Mouse (Mus musculus) midbrain, embryonic 10.5 days (tissue): ENCODE measurements around the gene Adnp. TPM values are rescaled to one million over a fixed set of nuclear protein-coding genes. Genes with fewer than 3 reads are reported as not detected.
A peak's percentile ranks its signal among the peaks of the same experiment; 100 is the strongest.

Experiments used
- DNase-seq: peaks from one replicate; pipeline ENCODE4 v3.0.0-alpha.2; 2017; ENCODE audit warnings: low spot score
- H3K27ac ChIP-seq: fragments of 300-500 bp; sonication (generic); replicated peaks from 2 replicates; pipeline ENCODE4 v1.5.1; 2016; ENCODE audit warnings: mild to moderate bottlenecking
- H3K27me3 ChIP-seq: fragments of 300-500 bp; sonication (generic); 2 replicates; pipeline ENCODE4 v1.6.1; 2016; ENCODE audit warnings: low read depth, mild to moderate bottlenecking; ENCODE audit not compliant: poor library complexity, severe bottlenecking
- H3K36me3 ChIP-seq: fragments of 300-500 bp; sonication (generic); 2 replicates; pipeline ENCODE4 v1.6.1; 2016; ENCODE audit warnings: mild to moderate bottlenecking, moderate library complexity
- H3K4me1 ChIP-seq: fragments of 300-500 bp; sonication (generic); 2 replicates; pipeline ENCODE4 v1.6.1; 2016
- H3K4me3 ChIP-seq: fragments of 300-500 bp; sonication (generic); 2 replicates; pipeline ENCODE4 v1.5.1; 2016; ENCODE audit warnings: mild to moderate bottlenecking, moderate library complexity
- H3K9me3 ChIP-seq: fragments of 300-500 bp; sonication (generic); replicated peaks from 2 replicates; pipeline ENCODE4 v1.6.1; 2016; ENCODE audit warnings: mild to moderate bottlenecking
- WGBS: fragments of 180-500 bp; shearing (Covaris S2); methylation state at CpG from one replicate; pipeline ENCODE4 v1.1.7; 2016; 5-methylcytosine and 5-hydroxymethylcytosine counted together
- polyA plus RNA-seq: library from polyadenylated mRNA; unstranded; fragments of >200 nt; fragmentation: Nextera tagmentation; extraction: Ambion mirVana; gene quantifications from 2 replicates; pipeline ENCODE4 v1.2.1, GENCODE M21; 2016

Adnp gene
- polyA plus RNA-seq = 1.7 and 2.5 TPM in 2 replicates

DNA sequence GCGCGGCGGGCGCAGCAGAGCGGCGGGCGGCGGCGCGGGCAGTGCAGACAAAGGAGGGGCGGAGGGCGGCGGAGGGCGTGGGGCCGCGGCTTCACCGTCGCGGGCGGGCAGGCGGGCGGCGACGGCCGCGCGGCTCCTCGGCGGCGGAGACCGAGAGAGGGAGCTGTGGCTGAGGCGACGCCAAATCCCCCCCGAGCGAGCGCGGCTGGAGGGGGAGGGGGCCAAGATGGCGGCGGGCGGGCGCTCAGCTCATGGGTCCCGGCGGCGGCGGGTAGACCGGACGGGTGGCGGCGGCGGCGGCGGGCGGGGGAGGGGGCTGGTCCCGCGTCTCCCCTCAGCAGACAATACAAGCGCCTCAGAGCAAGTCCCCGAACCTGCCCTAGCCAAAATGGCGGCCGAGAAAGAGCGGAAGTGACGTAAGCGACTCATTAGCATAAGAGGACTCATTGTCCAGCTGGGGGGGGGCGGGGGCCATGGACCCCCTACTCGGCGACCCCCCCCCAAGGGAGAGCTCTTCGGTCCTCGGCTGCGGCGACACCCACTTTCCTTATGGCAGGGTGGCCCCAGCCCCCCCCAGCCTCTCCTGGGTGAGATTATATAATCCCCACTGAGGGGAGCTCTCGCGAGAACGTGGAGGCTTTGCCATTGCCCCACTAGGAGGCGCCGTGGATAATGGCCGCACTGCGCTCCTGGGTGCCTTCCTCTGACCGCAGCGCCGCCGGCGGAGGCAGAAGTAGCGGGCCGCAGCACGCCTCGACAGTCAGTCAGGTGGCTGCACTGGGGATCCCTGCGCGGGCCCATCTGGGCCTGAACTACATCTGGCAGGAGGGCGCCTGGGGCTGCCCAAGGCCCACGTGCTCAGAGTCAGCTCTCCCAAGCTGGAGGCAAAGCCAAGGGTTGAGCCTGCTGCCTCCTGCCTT lies at the start of gene Adnp:
Adnp (minus strand) TSS at position 388 of the 920 bp plus-strand sequence.
- no peaks in the 10 kb centered on the region for H3K27me3 ChIP-seq
- H3K9me3 ChIP-seq = 0 out of 2 replicates have a peak, but pooled peaks cover 5% of the 10 kb centered on the region
- peak; percentile 97 for DNase-seq
- peaks cover 75% of the 10 kb centered on the region for H3K36me3 ChIP-seq
- H3K4me3 ChIP-seq = peak within 1 kb of the TSS; percentile 100
- WGBS = under 1% methylated on average over 73 of the region's 89 CpGs
- peaks cover 24% of the 10 kb centered on the region for H3K4me1 ChIP-seq
- peak within 1 kb of the TSS; percentile 100 for H3K27ac ChIP-seq

DNA sequence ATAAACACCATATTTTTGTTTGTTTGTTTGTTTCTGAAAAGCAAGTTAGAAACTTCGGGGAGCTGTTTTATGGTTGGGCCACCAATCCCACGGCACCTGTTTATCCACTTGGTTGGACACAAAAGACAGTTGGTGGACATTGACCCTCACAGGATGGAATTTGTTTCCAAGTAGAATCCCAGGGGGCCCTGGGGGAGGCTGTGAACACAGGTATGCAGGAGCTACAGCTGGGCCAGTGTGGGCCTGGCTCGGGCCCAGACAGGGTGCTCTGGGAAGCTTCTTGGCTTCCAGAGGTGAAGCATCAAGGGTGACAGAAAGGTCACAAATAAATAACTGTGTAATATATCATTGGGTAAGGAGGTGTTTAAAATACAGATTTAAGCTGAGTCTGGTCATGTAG lies 49.6 kb upstream of the Adnp start:
- H3K36me3 ChIP-seq = peaks cover 7% of the 10 kb centered on the region; the same call in 1 of the 2 replicates
- peaks cover 11% of the 10 kb centered on the region for H3K27me3 ChIP-seq
- no peak overlapping the region for H3K27ac ChIP-seq
- H3K4me1 ChIP-seq = peaks cover 8% of the 10 kb centered on the region
- DNase-seq = no peak
- WGBS = 89% methylated on average over 3 of the region's 3 CpGs
- no peaks in the 10 kb centered on the region for H3K9me3 ChIP-seq
- H3K4me3 ChIP-seq = no peak overlapping the region

DNA sequence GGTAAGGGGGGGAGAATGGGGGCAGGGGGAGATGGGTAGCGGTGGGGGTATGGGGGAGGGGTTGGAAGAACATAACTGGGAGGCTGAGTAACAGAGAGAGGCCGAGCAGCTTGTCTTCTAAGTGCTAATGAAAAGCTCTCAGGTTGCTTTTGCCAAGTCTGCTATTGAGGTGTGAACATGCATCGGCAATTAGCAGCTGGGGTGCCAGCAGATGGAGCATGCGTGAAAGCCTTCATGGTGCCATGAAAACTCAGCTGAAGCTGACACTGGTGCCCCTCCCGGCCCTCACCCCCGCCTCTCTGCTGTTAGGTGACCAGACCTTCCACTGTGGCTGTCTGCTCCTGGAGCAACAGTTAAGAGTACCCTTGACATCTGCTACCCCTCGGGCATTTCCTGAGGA lies 46.9 kb upstream of the Adnp start:
- Histone ChIP-seq H3K9me3 (no peaks in the 10 kb centered on the region), H3K27ac (no peak overlapping the region), H3K36me3 (no peaks in the 10 kb centered on the region), H3K4me1 (peaks cover 8% of the 10 kb centered on the region), H3K4me3 (no peak overlapping the region), H3K27me3 (peaks cover 8% of the 10 kb centered on the region)
- DNase-seq = no peak
- WGBS = 65% methylated on average over 7 of the region's 7 CpGs

DNA sequence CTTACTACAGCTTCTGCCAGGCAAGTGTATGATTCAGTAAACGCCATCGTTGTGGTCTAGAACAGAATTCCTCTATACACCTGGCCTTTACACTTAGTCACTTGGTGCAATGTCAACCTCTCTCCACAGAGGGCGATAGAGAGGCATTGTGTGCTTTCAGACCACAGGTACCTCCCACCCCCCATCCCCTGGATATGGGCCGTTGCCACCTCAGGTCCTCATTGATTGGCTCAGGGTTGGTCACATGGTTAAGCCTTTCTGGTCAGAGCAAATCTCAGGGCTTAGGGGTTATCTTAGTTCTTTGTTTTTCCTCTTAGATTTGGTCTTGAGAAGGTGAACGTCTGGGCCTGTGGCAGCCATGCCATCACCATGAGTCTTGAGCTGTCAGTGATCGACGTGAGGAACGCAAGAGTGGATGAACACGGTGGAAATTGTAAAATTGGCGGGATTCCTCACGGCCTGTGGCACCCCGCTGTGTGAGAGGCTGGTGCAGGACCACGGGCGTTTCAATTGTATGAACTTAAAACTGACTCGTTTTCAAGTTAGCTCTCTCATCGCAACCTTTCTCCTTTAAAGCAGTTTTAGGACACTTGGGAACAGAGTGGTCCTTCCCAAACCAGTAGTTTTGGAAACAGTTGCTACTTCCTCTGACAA lies 45.9 kb upstream of the Adnp start:
- peak overlapping the region; percentile 52; the same call in 1 of the 2 replicates for H3K27ac ChIP-seq
- H3K36me3 ChIP-seq = no peaks in the 10 kb centered on the region
- H3K4me1 ChIP-seq = peaks cover 8% of the 10 kb centered on the region
- peak; percentile 60 for DNase-seq
- 11% methylated on average over 16 of the region's 16 CpGs for WGBS
- H3K4me3 ChIP-seq = peak overlapping the region; percentile 40
- no peaks in the 10 kb centered on the region for H3K9me3 ChIP-seq
- peaks cover 8% of the 10 kb centered on the region for H3K27me3 ChIP-seq

DNA sequence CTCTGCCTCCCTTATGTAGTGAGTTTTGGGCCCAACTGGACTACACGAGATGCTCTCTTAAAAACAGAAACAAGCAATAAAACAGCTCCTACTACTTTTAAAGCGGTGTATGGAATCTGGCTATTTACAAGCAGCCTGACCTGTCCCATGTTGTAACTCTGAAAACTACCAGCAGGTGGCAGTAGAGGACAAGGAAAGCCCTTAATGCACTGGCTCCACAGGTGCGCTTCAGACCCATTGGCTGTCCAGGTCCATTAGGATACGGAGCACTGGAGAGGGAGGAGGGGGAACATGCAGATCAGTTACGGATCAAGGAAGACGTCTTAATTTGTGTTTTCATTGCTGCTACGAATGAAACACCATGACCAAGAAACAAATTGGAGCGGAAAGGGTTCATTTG lies 43.4 kb upstream of the Adnp start:
- Histone ChIP-seq H3K9me3 (no peaks in the 10 kb centered on the region), H3K27me3 (peaks cover 8% of the 10 kb centered on the region), H3K27ac (no peak overlapping the region), H3K4me1 (peaks cover 8% of the 10 kb centered on the region), H3K4me3 (no peak overlapping the region), H3K36me3 (no peaks in the 10 kb centered on the region)
- peak; percentile 78 for DNase-seq
- 16% methylated on average over 8 of the region's 8 CpGs for WGBS

DNA sequence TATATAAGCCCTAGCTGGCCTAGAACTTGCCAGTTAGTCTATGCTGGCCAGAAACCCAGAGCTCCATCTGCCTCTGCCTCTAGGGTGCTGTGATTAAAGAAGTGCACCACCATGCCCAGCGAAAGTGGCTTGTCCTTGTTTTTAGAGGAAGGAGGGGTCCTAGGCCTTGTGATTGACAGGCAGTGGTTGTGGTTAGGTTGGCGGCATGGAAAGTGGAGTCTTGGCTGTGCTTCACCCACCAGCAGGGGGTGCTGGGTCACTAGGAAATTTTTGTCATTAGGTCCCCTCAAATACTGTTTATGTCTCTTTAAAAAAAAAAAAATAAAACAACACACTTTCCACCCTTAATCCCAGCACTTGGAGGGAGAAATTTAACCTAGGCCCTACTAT lies 41.9 kb upstream of the Adnp start:
- 26% methylated on average over 2 of the region's 2 CpGs for WGBS
- DNase-seq = peak; percentile 33
- H3K4me3 ChIP-seq = no peak overlapping the region
- H3K27ac ChIP-seq = no peak overlapping the region
- peaks cover 15% of the 10 kb centered on the region for H3K27me3 ChIP-seq
- H3K4me1 ChIP-seq = peaks cover 8% of the 10 kb centered on the region
- no peaks in the 10 kb centered on the region for H3K36me3 ChIP-seq
- H3K9me3 ChIP-seq = no peaks in the 10 kb centered on the region

DNA sequence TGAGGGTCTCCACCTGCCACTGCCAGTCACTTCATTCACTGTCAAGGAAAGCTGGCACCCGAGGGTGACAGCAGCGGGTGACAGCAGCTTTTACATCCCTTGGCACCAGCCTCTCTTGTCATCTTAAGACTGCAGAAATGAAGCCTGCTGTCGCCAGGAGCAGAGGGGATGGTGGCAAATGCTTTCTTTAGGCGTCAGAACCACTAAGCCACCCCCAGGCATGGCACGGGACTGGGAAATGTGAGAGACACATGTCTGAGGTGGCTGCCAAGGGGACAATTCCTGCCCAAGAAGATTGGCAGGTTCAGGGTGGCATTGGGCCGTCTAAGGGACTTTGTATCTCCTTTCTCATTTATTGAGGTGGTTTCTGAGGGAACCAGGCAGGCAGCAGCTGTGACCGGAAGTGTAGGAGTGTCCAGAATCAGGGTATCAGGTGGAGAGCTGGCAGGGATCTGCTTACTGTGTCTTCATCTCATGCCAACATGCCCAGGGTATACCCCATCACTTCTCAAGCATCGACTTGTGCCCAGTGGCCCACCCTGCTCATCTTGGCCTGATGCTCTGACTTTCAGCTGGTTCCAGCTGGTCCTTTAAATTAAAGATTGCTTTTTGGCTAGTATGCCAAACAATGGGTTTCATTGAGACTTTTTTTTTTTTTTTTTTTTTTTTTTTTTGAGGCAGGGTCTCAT lies 41.4 kb upstream of the Adnp start:
- H3K4me1 ChIP-seq = peaks cover 8% of the 10 kb centered on the region
- peaks cover 15% of the 10 kb centered on the region for H3K27me3 ChIP-seq
- no peak overlapping the region for H3K4me3 ChIP-seq
- H3K36me3 ChIP-seq = no peaks in the 10 kb centered on the region
- WGBS = 79% methylated on average over 8 of the region's 8 CpGs
- H3K27ac ChIP-seq = no peak overlapping the region
- no peaks in the 10 kb centered on the region for H3K9me3 ChIP-seq
- DNase-seq = no peak

DNA sequence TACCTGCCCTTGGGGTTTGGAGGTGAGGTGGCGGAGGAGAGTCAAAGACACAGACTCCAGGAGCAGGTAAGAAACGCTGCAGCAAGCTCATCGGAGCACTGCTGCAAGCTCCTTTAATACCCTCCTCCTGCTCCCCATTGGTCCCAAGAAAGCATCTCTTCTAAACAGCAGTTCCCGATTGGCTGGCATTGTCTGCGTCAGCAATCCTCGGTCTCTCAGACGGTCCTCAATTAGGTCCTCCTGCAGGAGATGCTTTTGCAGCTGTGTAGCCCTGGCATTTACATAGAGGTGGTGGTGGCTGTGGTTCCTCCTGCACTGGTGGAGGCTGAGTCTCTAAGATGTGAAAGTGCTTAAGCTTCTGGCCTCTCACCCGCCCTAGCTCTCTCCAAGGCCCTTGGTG lies 38.7 kb upstream of the Adnp start:
- Histone ChIP-seq H3K27me3 (peaks cover 7% of the 10 kb centered on the region; the same call in 1 of the 2 replicates), H3K27ac (no peak overlapping the region), H3K4me3 (no peak overlapping the region), H3K9me3 (no peaks in the 10 kb centered on the region), H3K4me1 (no peaks in the 10 kb centered on the region), H3K36me3 (no peaks in the 10 kb centered on the region)
- DNase-seq = no peak
- WGBS = 39% methylated on average over 8 of the region's 8 CpGs

DNA sequence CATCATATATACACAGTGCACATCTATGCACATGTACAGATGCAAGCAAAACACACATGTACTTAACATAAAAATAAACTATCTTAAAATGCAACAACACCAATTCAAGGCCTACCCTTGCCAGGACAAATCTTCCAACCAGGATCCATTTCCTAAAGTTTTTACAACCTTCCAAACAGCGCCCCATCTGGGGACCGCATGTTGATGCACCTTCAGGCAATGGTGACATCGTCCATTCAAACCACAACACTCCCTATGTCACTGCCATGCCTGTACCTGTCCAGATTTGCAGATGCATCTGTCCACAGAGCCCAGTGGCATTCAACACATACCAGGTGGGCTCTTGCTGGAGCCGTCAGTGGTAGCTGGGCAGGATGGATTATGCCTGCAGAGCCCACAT lies 36.4 kb upstream of the Adnp start:
- no peak overlapping the region for H3K4me3 ChIP-seq
- no peak for DNase-seq
- H3K27ac ChIP-seq = no peak overlapping the region
- peaks cover 7% of the 10 kb centered on the region; the same call in 1 of the 2 replicates for H3K27me3 ChIP-seq
- WGBS = 78% methylated on average over 4 of the region's 4 CpGs
- no peaks in the 10 kb centered on the region for H3K4me1 ChIP-seq
- H3K36me3 ChIP-seq = no peaks in the 10 kb centered on the region
- 0 out of 2 replicates have a peak, but pooled peaks cover 2% of the 10 kb centered on the region for H3K9me3 ChIP-seq

DNA sequence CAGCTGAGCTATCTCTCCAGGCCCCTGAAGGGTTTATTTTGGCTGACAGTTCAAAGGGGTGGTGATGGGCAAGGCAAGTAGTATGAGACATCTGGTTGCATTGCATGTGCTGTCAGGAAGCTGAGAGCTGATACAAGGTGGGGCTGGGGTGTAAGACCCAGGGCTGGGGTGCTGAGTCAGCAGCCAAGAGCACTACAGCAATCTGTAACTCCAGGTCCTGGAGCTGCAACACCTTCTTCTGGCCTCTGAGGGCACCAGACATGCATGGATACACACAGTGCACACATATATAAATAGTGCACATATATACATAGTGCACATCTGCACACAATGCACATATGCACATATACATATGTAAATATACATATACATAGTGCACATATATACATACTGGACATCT lies 35.9 kb upstream of the Adnp start:
- Histone ChIP-seq H3K36me3 (no peaks in the 10 kb centered on the region), H3K27ac (no peak overlapping the region), H3K4me1 (no peaks in the 10 kb centered on the region), H3K4me3 (no peak overlapping the region), H3K9me3 (0 out of 2 replicates have a peak, but pooled peaks cover 2% of the 10 kb centered on the region), H3K27me3 (peaks cover 7% of the 10 kb centered on the region; the same call in 1 of the 2 replicates)
- DNase-seq = no peak

DNA sequence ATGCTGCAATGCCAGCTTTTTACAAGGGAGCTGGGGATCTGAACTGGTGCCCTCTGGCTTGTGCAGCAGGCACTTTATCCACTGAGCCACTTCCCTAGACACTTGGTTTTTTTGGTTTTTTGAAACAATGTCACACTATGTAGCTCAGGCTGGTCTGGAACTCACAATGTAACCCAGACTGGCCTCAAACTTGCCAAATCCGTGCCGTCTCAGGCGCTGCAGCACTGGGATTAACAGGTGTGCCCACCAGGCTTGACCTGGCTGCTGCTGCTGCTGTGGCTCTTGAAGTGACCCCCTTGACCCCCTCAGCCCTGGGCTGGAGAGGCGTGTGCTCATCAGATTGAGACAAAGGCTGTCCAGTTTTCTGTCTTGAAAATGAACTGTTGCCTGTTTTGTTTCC lies 31.4 kb upstream of the Adnp start:
- WGBS = 87% methylated on average over 4 of the region's 4 CpGs
- Histone ChIP-seq H3K4me1 (no peaks in the 10 kb centered on the region), H3K36me3 (peaks cover 14% of the 10 kb centered on the region), H3K27ac (no peak overlapping the region), H3K27me3 (no peaks in the 10 kb centered on the region), H3K4me3 (no peak overlapping the region), H3K9me3 (0 out of 2 replicates have a peak, but pooled peaks cover 2% of the 10 kb centered on the region)
- DNase-seq = no peak

DNA sequence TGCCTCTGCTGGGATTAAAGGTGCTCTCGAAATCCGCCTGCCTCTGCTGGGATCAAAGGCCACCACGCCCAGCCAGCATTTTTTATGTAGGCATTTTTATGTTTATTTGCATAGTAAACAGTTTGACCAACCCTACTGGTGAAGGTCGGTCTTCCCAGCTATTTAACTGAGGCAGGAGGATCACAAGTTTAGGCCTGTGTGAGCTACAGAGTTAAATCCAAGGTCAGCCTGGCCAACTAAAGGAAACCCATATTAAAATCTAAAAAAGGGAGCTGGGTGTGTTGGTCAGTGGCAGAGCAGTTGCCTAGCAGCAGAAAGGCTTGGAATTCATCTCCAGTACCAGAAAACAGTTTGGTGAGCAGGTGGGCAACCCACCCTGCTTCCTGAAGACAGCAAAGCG lies 26.4 kb upstream of the Adnp start:
- Histone ChIP-seq H3K4me1 (peaks cover 29% of the 10 kb centered on the region), H3K36me3 (peaks cover 33% of the 10 kb centered on the region), H3K9me3 (no peaks in the 10 kb centered on the region), H3K27me3 (no peaks in the 10 kb centered on the region), H3K4me3 (no peak overlapping the region), H3K27ac (no peak overlapping the region)
- 93% methylated on average over 5 of the region's 5 CpGs for WGBS
- no peak for DNase-seq
